Mouse (Mus musculus): ENCODE measurements at regions not wholly inside any gene's neighbourhood (a gene's known extent, or its start where the extent isn't known, plus 50 kb on each side); places are given as distances from the start of the nearest gene placed in this dataset.

DNA sequence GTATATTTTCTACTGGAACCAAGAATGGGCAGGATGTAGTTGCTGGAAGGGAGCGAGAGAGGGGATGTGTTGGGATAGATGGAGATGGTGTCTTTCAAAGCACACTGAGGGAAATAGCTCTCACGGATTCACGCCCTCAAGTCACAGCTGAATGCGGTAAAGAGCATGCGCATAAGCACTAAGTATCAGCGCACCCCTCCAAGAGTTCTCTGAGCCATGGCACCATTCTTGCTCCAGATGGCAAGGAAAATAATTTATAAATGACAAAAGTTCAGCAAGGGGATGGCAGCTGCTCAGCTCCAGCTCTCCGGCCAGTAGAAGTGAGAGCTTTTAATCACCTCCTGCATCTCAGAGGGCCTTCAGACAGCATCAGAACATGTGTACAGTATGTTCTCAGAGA lies 329.4 kb downstream of the Gm11361 start:
- DNase-seq (ENCODE audit: low spot score): no peak

DNA sequence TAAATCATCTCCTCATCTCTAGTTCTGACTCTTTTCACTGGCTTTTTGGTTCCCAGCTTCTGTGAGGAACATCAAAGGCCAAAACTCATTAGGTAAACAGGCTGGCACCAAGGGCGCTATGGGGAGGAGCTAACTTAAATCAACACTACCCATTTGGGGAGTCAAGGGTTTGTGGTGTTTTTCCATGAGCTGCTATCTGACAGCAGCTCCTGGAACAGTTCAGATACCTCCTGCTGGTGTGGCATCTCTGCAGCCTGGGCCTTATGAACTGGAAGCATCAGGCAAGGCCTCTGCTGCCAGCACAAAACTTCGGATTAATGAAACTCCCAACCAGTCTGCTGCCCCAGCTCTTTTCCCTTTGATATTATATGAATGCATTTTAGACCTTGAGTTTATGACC lies 328.8 kb downstream of the Gm11361 start:
- no peak for DNase-seq (ENCODE audit: low spot score)

DNA sequence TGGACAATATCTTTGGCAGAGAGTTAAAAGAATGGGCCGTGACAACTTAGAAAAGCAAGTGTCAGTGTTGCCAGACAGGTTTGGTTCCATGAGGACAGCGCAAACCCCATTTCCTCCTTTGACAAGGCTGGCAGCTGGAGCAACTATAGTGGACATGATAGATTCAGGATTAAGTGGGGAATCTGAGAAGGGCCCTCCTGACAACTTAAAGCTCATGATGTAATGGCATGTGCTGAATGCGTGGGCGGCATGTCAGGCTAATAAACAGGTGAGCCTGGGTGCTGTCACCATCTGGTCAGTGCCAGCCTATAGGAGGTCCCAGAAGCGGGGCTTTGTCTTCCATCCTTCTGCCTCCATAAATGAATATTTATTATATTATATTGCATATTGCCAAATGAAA lies 326.3 kb downstream of the Gm11361 start:
- DNase-seq (ENCODE audit: low spot score): no peak

DNA sequence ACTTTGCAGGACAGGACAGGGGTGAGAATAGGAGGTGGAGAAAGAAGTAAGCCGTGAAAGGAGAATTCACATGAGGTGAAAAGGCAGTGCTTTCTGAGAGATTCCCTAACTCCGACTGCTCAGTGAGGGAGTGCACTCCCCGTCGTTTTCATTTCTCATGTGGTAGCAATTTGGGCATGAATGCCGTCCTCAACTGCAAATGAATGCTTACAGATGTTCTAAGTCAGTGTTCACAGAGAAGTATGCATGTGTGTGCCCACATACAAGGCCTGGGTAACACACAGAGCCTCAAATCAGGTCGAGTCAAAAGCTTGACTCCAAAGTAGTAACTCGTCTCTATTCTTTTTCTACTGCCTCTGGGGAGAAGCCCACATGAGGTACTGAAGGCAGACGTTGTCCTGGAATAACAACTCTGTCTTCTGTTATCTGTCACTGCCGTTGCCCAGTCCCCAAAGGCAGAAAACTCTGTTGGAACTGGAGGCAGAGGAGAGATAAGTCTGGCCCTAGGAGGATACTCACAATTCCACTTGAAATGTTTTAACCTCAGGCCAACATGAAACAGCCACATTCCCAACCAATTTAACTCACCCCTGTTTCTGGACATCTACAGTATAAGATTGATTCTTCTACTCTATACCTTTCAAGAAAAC lies 318.0 kb downstream of the Gm11361 start:
- DNase-seq (ENCODE audit: low spot score): no peak

DNA sequence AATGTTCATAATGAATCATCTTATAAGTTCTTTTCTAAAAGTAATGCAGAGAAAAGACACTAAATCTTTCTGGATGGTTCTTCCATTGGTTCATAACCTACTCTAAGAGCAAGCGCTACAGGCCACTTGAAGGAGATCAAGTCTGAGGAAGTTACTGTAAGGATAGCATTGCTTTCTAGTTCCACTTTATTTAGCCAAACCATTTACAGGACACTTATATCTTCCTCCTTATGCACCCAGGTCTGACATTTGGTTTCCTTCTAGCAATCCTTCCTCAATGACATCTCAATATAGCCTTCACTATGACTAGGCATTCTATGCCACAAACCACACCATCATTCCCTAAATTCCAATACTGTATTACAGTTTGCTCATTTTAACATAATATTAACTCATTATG lies 316.0 kb downstream of the Gm11361 start:
- no peak for DNase-seq (ENCODE audit: low spot score)

DNA sequence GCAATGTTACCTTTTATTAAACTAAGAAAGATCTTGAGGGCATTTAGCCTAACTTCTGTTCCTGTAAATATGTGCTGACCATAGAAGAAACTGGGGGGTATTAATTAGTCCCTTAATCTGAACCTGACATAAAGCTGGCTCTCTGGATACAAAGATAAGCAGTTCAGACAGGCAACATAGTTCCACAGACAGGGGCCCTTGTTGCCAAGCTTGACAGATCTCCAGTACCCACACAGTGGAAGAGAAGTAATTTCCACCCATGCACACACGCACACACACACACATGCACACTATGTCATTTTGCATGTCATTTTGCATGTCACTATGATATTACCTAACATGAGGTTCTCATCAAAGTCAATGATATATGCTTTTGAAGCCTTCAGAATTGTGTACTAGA lies 315.1 kb downstream of the Gm11361 start:
- no peak for DNase-seq (ENCODE audit: low spot score)

DNA sequence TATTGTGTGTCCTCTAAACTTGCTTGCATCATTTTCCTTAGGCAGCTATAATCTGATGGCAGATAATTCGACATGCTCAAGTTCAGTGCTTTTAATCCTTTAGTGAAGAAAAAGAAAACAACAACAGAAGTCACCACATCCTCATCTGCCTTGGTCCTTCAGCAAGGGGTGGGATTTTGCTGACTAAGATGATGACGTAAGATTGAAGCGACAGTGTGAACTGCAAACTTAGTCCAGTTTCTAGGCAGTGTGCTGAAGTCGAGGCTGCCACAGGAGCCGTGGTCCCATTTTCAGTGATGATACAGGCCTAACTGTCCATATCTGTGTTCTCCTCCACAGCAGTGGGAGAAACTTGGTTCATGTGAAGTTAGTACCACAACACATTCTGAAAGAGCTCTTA lies 314.4 kb downstream of the Gm11361 start:
- DNase-seq (ENCODE audit: low spot score): peak; percentile 27

DNA sequence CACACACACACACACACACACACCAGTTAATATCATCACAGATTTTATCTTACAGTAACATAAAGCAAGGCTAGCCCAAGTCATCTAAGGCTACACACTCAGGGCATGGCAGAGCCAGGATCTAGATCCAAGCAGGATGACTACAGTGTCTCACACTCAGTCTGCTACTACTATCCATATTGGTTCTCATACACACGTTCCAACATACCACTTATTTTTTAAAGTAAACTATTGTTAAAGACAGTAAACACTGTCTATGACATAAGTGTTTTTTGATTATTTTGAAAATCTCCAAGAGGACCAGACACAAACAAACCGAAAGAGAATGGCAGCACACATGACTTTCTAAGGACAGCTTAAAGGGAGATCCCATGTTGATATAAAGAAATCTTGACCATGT lies 306.3 kb downstream of the Gm11361 start:
- DNase-seq (ENCODE audit: low spot score): no peak

DNA sequence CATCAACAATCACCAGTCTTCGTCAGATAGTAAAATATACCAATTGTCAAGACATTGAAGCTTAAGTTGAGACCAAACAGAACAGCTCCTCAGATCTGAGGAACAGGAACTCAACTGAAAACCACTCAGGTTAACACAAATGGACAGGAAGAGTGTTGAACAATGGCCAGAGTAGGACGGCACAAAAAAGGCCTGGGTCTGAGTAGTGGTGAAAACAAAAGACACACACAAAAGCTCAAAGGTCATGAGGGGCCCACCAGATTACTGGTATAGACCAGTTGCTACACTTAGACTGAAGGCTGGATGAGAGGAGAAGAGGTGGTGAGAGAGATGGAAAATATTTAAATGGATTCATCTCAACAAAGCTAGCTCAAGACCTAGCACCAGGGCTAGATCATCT lies 302.8 kb downstream of the Gm11361 start:
- DNase-seq (ENCODE audit: low spot score): no peak

DNA sequence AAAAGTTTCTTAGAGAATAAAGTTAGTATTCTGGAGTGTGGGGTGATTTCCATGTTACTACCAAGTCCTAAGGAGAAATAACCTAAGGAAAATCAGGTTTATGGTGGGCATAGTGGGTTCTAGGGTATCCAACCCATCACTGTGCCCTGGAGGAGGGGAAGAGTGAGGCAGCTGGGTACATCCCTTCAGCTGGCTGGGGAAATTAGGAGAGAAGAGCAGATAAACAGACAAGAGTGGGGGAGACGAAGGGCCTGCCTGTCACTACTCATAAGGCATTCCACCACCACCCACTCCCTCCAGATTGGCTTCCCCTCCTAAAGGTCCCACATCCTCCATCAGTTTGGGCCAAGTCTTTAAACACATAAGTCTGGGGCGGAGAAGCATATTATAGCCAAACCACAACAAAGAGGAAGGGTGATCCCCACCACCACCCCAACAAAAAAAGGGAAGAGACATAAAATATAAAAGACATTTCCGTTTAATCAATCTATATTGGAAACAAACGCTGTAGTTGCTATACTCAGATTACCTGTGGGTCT lies 299.8 kb downstream of the Gm11361 start:
- no peak for DNase-seq (ENCODE audit: low spot score)

DNA sequence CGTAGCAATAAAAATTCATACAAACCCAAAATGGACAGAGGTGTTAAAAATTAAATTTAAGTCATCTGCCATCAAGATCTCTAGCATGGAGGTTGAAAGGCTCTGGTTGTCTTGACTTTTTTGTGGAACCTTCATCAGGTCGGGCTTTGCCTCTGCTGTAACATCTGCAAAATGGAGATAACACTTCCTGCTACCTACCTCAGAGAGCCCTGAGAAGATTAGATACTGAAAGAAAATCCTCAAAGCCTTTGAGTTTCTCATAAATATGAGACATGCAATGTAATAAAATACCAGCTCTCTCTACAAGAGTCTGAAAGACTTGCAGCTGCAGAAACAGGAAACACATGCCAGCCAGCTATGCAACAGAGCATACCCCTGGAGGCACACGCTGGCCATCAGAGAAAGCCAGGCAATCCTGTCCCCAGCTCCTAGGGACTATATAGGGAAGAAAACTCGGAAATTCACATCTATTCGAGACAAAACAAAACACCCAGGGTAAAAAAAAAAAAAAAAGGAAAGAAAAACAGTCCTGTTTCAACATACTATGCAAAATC lies 299.1 kb downstream of the Gm11361 start:
- peak; percentile 32 for DNase-seq (ENCODE audit: low spot score)

DNA sequence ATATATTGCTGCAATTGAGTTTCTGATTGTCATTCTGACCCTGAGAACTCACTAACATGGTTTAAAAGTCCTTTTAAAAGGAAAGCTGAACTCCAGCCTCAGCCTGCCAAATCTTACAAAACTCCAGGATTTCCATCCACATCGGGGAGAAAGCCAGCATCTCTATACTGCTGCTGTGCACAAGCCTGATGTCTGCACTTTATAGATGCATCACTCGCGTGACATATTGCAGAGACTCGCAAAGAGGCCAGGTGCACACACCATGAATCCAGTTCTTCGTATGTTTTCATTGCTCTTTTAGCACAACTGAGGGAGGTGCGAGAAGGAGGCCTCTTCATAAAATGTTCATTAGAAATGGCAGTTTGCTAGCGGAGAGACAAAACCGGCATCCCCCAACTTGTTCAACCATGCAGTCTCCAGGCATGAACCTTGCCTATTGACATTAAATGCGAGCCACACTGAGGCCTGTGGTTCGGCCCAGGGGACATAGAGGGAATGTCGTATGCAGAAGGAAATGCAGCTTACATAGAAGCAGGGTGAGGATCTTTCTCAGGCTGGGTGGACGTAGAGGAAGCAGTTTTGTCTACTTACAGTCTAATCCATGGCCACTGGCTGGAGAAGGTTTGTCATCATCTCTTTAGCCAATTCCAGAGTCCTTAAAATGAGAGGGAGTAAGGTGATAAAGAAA lies 297.0 kb downstream of the Gm11361 start:
- DNase-seq (ENCODE audit: low spot score): no peak

DNA sequence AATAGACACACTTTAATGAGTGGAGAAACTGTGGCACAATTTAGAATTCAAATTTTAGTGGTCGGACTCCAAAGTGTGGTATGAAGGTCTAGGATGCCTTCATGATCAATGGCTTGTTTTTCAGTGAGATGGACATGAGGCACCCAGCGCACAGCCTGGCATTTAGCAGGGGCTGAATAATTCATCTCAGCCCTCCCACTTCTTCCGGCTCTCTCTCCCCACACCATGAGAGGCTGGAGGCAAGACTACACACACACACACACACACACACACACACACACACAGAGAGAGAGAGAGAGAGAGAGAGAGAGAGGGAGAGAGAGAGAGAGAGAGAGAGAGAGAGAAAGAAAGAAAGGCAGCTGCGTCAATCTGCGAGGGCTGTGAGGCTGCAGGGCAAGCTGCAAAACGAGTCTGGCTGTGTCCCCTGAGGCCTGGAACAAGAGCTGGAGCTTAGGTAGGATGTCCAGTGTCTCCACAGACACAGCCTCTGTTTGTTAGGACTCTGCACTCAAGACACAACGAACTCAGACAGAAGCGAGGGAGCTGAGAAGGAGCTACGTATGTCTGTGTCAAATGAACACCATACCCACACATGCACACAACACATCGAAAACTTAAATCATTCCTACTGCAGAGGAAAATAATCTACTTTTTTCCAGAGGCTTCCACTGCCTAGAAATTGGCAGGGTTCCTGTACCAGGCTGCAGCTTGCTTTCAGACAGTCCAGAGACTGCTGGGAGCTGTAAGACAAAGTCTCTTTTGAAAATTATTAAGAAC lies 295.8 kb downstream of the Gm11361 start:
- DNase-seq (ENCODE audit: low spot score): no peak

DNA sequence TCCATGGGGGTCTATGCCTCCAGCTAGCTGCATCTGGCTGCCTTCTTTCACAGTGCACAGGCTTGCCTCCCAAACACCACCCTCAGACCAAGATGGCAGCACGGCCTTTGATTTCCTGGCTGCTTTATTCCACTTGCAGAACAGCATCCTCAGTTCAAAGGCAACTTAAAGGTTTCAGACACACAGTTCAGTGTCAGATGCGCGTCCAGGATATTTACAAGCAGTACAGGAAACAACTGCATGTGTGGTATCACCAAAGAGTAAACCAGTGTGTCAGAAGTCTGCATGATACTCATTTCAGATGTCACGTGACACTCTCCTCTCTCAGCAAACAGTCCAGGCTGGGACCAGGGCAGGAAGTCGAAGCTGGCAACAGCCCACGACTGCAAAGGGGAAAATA lies 294.2 kb downstream of the Gm11361 start:
- DNase-seq (ENCODE audit: low spot score): peak; percentile 92

DNA sequence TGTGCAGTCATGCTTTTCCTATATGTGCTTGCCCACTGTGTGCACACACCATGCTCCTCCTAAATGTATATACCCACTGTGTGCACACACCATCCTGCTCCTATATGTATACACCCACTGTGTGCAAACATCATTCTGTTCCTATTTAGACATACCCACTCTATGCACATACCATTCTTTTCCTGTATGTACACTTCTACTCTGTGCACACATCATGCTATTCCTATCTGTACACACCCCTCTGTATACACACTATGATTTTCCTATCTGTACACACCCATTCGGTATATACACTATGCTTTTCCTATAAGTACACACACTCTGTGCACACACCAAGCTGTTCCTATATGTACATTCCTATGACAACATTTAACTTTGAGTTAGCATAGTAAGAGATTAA lies 288.5 kb downstream of the Gm11361 start:
- no peak for DNase-seq (ENCODE audit: low spot score)

DNA sequence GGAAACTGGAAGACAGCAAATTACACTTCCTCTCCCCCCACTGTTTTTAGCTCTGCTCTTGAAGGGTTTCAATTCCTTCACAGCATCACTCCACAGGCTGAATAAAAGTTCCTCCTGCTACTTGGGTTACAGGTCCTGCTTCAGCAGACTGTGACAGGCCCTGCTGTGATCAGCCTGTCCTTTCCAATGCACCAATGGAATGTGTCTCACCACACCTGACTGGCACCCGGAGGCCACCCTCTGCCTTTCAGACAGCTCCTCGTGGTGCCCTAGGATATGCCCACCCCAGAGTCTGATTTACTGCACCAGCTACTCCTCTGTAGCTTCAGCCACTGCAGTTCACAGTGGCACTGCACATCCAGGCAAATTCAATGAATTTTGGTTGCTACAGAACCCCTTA lies 288.0 kb downstream of the Gm11361 start:
- DNase-seq (ENCODE audit: low spot score): no peak

DNA sequence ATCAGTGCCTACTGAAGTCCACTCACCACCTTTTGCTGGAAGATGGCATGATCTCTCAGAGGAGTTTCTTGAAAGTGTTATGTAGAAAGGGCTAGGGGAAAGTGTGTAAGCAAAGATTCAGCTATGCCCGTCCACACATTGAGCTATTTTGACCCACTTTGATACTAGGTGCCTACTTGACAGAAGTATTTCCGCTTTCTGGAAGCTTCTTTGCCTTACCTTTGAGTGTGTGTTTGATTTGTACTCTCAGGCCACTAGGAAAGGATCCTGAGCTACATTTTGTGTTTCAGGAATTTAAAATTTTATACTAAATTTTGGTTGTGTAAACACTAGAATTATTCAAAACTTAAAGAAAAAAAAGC lies 287.5 kb downstream of the Gm11361 start:
- no peak for DNase-seq (ENCODE audit: low spot score)

DNA sequence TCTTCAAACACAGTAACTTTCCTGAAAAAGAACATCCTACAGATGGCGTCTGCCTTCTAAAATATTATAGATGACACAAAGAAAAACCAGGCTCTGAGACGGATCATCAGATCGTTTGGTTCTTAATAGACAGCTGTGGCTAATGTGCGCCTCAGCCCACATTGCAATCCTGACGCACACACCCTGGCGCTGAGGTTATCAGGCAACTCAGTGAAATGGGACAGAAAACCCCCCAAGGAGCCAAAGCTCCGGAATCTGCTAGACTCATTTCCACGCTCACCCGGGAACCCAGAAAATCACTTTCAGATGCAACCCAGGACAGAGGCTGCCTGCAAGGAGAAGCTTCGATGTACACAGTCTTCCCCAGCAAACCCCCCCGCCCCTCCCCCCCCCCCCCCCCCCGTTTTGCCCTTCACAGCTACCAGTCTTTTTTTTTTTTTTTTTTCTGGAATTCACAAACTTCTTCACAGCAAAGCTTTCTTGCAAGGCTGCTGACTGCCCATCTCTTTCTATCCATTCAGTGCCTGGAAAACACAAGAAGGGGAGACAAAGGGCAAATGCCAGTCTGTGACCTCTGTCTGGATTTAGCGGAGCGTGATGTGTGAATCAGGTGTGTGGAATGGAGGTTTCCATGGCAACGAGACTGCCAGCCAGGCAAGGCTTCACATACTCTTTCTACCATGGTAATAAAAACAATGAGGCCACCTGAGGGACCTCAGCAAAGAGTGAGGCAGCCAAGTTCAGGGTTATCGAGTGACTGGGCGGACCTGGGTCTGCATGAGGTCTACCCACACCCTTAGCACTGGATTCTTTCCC lies 286.9 kb downstream of the Gm11361 start:
- DNase-seq (ENCODE audit: low spot score): no peak

DNA sequence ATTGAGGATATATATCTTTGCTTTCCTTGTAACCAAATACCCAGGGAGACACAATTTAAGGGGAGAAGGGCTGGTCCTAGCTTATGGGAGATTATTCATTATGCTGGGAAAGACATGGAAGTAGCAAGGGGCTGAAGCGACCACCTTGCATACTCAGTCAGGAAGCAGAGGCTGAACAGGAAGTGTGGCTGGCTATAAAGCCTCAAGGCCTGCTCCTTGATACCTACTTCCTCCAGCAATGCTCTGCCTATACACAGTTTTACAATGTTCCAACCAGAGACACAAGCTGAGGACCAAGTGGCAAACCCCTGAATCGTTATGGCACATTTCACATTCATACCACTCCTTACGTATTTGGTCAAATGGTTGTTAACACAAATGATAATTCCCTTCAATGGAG lies 284.3 kb downstream of the Gm11361 start:
- DNase-seq (ENCODE audit: low spot score): peak; percentile 31

DNA sequence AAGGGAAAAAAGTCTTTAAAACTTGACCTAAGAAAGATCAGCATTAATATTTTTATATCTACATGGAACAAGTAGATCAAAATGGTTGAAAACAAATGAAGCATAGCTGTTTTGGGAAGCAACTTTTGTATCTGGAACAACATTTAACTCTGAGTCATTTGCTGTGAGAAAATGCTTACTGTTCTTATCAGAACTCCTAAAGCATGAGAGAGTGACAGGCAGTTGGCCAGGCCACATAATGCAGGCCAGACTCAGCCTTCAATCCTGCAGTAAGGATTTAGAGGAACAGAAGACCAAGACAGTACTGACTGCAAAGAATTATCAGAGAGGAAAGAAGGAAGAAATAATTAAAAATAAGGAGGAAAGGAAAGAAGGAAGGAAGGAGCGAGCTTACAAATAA lies 275.8 kb downstream of the Gm11361 start:
- no peak for DNase-seq (ENCODE audit: low spot score)

DNA sequence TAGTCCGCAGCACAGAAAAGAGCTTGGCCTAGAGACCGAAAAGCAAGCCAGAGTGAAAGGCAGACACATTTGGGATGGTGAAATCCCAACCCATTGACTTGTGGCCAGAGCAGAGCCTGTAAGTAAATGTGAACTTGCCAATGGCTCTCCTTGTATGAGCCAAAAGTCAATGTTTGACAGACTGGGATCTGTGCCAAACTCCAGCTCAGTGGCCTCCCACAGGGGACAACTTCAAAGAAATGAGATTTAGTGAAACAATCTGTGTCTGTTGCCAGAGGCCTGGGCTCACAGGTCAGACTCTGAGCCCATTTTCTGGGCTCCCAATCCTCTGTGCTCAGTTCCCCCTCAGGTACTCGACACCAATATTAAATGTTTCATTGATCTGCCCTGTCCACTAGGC lies 274.9 kb downstream of the Gm11361 start:
- DNase-seq (ENCODE audit: low spot score): no peak

Measured in thymus, postnatal 0 days (tissue).